Mouse (Mus musculus): Measurements from ENCODE around the gene Tusc2. TPM values are rescaled to one million over a fixed set of nuclear protein-coding genes. Genes with fewer than 3 reads are reported as not detected.

Gene Tusc2
- polyA plus RNA-seq, 1 experiment from 2014 or later, result 35.9 TPM

DNA sequence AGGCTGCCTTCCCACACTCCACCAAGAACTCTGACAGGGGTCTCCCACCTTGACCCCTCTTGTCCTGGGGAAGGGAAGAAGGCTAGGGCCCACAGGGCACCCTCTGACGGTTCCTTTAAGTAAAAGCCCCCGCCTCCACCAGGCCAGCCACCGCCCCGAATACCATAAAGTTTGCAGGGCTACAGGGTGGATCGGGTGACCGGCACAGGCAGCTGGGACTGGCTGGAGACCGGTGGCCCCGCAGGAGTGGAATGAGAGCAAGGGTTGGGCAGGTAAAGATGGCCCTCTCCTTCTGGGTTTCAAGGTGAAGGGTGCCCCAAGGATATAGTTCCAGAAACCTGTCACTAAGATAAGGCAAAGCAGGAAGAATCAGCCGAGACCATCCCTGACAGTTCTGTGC lies 43.5 kb downstream of the Tusc2 start:
- ATAC-seq, result no peak
- H3K4me3 ChIP-seq (ENCODE audit: low read depth, low read length), result peak overlapping the region; percentile 10; the same call in 1 of the 2 replicates
- no peak for DNase-seq
- no peaks in the 10 kb centered on the region for H3K27me3 ChIP-seq (ENCODE audit: insufficient read depth, low read length)
- H3K9ac ChIP-seq (replicated peaks), result no peak overlapping the region; the same call in 1 of the 2 replicates
- peaks cover 26% of the 10 kb centered on the region for H3K4me1 ChIP-seq (ENCODE audit: insufficient read depth)
- TF ChIP-seq EP300 (IDR thresholded peaks at IDR 0.05; ENCODE audit: low read depth) (no peak), CTCF (IDR thresholded peaks at IDR 0.05; ENCODE audit: low read depth) (no peak)
- peak overlapping the region; percentile 51 for H3K4me2 ChIP-seq (ENCODE audit: low read depth, low read length)
- H3K36me3 ChIP-seq (replicated peaks; ENCODE audit: insufficient read depth, low read length), result no peaks in the 10 kb centered on the region
- no peaks in the 10 kb centered on the region for H3K9me3 ChIP-seq (ENCODE audit: low read length)
- 46% methylated on average over 9 of the region's 9 CpGs for WGBS (ENCODE audit: insufficient replicate concordance)
- no peak overlapping the region for H3K27ac ChIP-seq (ENCODE audit: low read depth)

DNA sequence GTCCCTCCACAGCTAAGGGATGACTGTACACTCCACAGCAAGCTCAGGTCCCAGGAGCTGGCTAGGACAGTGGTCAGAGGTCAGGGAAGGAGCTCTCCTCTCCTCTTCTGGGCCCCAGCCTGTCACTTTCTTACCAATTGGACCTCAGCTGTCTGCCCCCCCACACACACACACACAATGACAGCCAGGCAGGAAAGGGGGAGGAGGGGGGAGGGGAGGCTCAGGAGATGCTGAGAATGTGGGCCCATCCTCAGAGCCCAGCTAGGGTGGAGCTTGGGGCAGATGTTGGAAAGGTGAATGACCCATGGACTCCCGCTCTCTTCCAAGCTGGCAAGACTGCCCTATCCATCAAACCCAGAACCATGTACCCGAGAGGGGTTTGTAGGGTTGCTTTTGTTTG lies 44.0 kb downstream of the Tusc2 start:
- 80% methylated on average over 2 of the region's 2 CpGs for WGBS (ENCODE audit: insufficient replicate concordance)
- TF ChIP-seq CTCF (IDR thresholded peaks at IDR 0.05; ENCODE audit: low read depth) (no peak), EP300 (IDR thresholded peaks at IDR 0.05; ENCODE audit: low read depth) (no peak)
- Histone ChIP-seq H3K36me3 (replicated peaks; ENCODE audit: insufficient read depth, low read length) (no peaks in the 10 kb centered on the region), H3K4me1 (ENCODE audit: insufficient read depth) (peaks cover 31% of the 10 kb centered on the region), H3K9ac (replicated peaks) (no peak overlapping the region), H3K4me2 (ENCODE audit: low read depth, low read length) (peak overlapping the region; percentile 51), H3K27me3 (ENCODE audit: insufficient read depth, low read length) (no peaks in the 10 kb centered on the region), H3K4me3 (ENCODE audit: low read depth, low read length) (peak overlapping the region; percentile 10; the same call in 1 of the 2 replicates), H3K9me3 (ENCODE audit: low read length) (no peaks in the 10 kb centered on the region), H3K27ac (ENCODE audit: low read depth) (no peak overlapping the region)
- ATAC-seq (no peak), DNase-seq (no peak)

DNA sequence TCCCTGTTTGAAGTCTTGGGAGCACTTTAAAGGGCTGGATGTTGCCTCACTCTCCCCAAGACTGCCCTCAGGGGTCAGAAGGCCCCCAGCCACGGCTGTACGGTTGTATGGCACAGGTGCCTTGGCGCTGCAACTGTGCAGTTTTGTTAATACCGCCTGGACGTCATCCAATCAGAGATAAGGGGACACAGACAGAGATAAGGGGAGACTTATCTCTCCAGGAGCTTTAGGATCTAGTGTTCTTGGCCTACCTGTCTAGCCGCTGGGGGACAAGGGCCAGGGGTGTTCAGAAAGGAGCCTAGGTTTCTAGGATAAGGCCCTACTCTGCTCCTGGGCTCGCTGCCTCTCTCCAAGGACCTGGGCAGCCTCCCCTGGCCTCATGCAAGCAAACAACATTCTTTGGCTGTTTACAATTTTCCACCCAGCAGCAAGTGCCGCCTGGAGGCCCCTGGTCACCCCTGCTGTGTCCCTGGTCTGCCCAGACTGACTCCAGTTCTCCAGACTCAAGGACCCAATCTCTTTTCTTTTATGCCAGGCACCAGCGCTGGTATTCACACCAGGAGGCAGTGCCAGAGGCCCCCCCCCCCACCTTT lies 44.7 kb downstream of the Tusc2 start:
- Histone ChIP-seq H3K27ac (ENCODE audit: low read depth) (peak overlapping the region; percentile 6; the same call in 1 of the 2 replicates), H3K4me3 (ENCODE audit: low read depth, low read length) (no peak overlapping the region), H3K36me3 (replicated peaks; ENCODE audit: insufficient read depth, low read length) (no peaks in the 10 kb centered on the region), H3K9me3 (ENCODE audit: low read length) (no peaks in the 10 kb centered on the region), H3K4me2 (ENCODE audit: low read depth, low read length) (peak overlapping the region; percentile 5), H3K9ac (replicated peaks) (no peak overlapping the region; the same call in 1 of the 2 replicates), H3K27me3 (ENCODE audit: insufficient read depth, low read length) (no peaks in the 10 kb centered on the region), H3K4me1 (ENCODE audit: insufficient read depth) (peaks cover 30% of the 10 kb centered on the region)
- 45% methylated on average over 9 of the region's 9 CpGs for WGBS (ENCODE audit: insufficient replicate concordance)
- no peak for DNase-seq
- no peak for ATAC-seq
- TF ChIP-seq EP300 (IDR thresholded peaks at IDR 0.05; ENCODE audit: low read depth) (no peak), CTCF (IDR thresholded peaks at IDR 0.05; ENCODE audit: low read depth) (no peak)

DNA sequence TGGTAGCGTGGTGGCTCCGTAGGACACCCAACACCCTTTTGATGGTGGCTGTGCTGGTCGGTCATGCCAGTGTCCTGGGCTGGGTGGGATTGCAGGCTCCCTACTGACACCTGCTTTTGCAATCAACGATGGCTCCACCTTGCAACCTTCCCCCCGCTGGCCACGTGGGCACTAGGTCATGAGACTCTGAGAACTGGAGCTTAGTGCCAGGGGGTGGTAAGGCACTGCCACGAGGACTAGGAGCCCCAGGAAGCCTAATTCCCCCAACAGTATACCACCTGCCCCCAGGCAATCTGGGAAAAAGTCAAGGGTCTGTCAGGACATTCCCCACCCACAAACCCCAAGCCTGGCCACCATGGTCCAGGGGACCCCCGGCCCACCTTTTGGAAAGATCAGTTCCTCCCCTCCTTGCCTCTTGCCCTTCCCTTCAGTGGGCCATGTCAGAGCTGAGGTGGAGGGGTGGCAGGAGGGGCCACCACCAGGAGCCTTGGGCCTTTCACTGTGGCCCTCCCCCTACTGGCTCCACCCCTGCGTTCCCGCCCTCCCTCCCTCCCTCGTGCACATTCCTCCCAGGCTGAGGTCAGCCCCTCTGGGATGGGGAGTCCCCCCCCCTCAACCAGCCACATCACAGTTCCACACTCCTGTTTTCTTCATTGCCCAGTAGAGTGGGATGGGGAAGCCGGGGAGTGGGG lies 45.8 kb downstream of the Tusc2 start, which contains the start of gene Sema3b:
TSS of gene Sema3b (minus strand) at position 489 of the 692 bp plus-strand sequence.
- H3K4me2 ChIP-seq (ENCODE audit: low read depth, low read length), result no peak within 1 kb of the TSS; the same call in 1 of the 2 replicates
- H3K9ac ChIP-seq (replicated peaks), result no peak within 1 kb of the TSS
- peaks cover 2% of the 10 kb centered on the region; the same call in 1 of the 2 replicates for H3K36me3 ChIP-seq (replicated peaks; ENCODE audit: insufficient read depth, low read length)
- TF ChIP-seq EP300 (IDR thresholded peaks at IDR 0.05; ENCODE audit: low read depth), result no peak
- TF ChIP-seq CTCF (IDR thresholded peaks at IDR 0.05; ENCODE audit: low read depth), result no peak
- no peak within 1 kb of the TSS for H3K4me3 ChIP-seq (ENCODE audit: low read depth, low read length)
- DNase-seq (peak; percentile 52), ATAC-seq (no peak)
- peaks cover 37% of the 10 kb centered on the region for H3K4me1 ChIP-seq (ENCODE audit: insufficient read depth)
- H3K27me3 ChIP-seq (ENCODE audit: insufficient read depth, low read length), result no peaks in the 10 kb centered on the region
- peak within 1 kb of the TSS; percentile 6; the same call in 1 of the 2 replicates for H3K27ac ChIP-seq (ENCODE audit: low read depth)
- no peaks in the 10 kb centered on the region for H3K9me3 ChIP-seq (ENCODE audit: low read length)
- WGBS (ENCODE audit: insufficient replicate concordance), result 56% methylated on average over 12 of the region's 12 CpGs

DNA sequence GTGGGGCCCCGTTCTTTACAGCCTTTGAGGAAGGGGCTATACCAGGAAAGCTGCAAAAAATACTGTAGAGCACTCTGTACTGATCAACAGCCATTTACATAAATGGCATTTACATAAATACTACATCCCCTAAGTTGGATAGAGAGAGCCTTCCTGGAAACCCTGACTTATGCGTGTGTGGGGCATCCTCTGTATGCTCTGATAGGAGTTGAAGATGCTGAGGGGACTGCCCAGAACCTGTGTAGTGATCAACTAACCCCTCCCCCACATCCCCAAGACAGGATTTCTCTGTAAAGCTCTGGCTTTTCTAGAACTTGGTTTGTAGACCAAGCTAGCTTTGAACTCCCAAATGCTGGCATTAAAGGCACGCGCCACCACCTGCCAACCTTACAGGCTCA lies 46.4 kb downstream of the Tusc2 start:
- Histone ChIP-seq H3K9ac (replicated peaks) (no peak overlapping the region), H3K9me3 (ENCODE audit: low read length) (no peaks in the 10 kb centered on the region), H3K4me1 (ENCODE audit: insufficient read depth) (peaks cover 37% of the 10 kb centered on the region), H3K27ac (ENCODE audit: low read depth) (no peak overlapping the region), H3K27me3 (ENCODE audit: insufficient read depth, low read length) (no peaks in the 10 kb centered on the region), H3K36me3 (replicated peaks; ENCODE audit: insufficient read depth, low read length) (peaks cover 7% of the 10 kb centered on the region), H3K4me2 (ENCODE audit: low read depth, low read length) (no peak overlapping the region), H3K4me3 (ENCODE audit: low read depth, low read length) (no peak overlapping the region)
- TF ChIP-seq EP300 (IDR thresholded peaks at IDR 0.05; ENCODE audit: low read depth), result no peak
- TF ChIP-seq CTCF (IDR thresholded peaks at IDR 0.05; ENCODE audit: low read depth), result no peak
- WGBS (ENCODE audit: insufficient replicate concordance), result 81% methylated on average over 4 of the region's 4 CpGs
- DNase-seq, result no peak
- ATAC-seq, result no peak

DNA sequence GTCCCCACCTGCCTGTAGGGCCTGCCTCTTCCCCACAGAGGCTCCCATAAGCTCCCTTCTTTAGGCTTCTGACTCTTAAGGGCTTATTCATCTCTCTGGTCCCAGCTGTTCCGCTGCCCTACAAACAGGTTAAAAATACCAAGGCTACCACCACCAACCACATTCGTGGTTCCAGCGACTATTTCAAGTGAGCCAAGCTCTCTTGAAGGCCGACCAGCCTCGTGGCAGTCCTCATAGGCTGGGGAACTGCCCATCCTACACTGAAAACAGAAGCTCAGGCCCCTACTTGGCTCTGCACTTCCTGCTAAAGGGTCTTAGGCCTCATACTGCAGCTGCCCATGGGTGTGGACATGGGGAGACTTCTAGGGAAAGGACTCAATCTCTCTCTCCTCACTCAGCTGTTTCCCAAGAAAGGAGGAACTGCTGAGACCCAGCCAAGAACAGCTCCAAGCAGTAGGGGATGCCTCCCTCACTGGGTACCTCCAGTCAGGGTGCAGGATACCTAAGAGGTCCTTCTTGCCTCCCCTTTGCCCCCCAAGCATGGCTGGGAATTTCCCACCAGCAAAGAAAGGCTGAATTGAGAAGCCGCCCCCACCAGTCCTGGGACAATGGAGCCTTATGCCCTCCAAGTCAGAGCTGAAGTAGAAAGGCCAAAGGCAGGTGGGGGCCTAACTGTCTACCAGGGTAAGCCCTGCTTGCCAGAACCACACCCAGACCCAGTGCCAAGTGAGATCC lies 48.6 kb downstream of the Tusc2 start:
- no peak for ATAC-seq

More for the DNA sequence above, 48.6 kb downstream of the Tusc2 start:
- Histone ChIP-seq H3K9ac (replicated peaks) (peak overlapping the region; percentile 80; the same call in 1 of the 2 replicates), H3K36me3 (replicated peaks; ENCODE audit: insufficient read depth, low read length) (peaks cover 29% of the 10 kb centered on the region), H3K4me3 (ENCODE audit: low read depth, low read length) (peak overlapping the region; percentile 55; the same call in 1 of the 2 replicates), H3K4me2 (ENCODE audit: low read depth, low read length) (peak overlapping the region; percentile 90), H3K27me3 (ENCODE audit: insufficient read depth, low read length) (no peaks in the 10 kb centered on the region), H3K4me1 (ENCODE audit: insufficient read depth) (peaks cover 33% of the 10 kb centered on the region), H3K9me3 (ENCODE audit: low read length) (no peaks in the 10 kb centered on the region), H3K27ac (ENCODE audit: low read depth) (peak overlapping the region; percentile 94)
- no peak for DNase-seq
- WGBS (ENCODE audit: insufficient replicate concordance), result 40% methylated on average over 6 of the region's 6 CpGs
- TF ChIP-seq EP300 (IDR thresholded peaks at IDR 0.05; ENCODE audit: low read depth) (no peak), CTCF (IDR thresholded peaks at IDR 0.05; ENCODE audit: low read depth) (no peak)

Measured in liver, postnatal 0 days (tissue).